Mouse (Mus musculus) hindbrain, postnatal 0 days (tissue): ENCODE data around the gene Aicda. TPM values are rescaled to one million over a fixed set of nuclear protein-coding genes. Genes with fewer than 3 reads are reported as not detected.

ENCODE experiments used
- ATAC-seq: fragments of 200-750 bp; cut with Nextera tagmentation; 2 replicates; pipeline ENCODE4 v1.8.0; 2017; ENCODE audit warnings: mild to moderate bottlenecking, moderate TSS enrichment, moderate library complexity
- DNase-seq: peaks from one replicate; pipeline ENCODE4 v3.0.0-alpha.2; 2015; ENCODE audit warnings: low spot score
- H3K27ac ChIP-seq: fragments of 300-500 bp; sonication (generic); 2 replicates; pipeline ENCODE4 v1.5.1; 2014; ENCODE audit warnings: mild to moderate bottlenecking
- H3K27me3 ChIP-seq: fragments of 300-500 bp; sonication (generic); 2 replicates; pipeline ENCODE4 v1.6.1; 2014; ENCODE audit warnings: low read length, mixed read lengths; ENCODE audit not compliant: insufficient read depth
- H3K36me3 ChIP-seq: fragments of 300-500 bp; sonication (generic); 2 replicates; pipeline ENCODE4 v1.6.1; 2014; ENCODE audit warnings: low read length, mixed read lengths; ENCODE audit not compliant: insufficient read depth
- H3K4me1 ChIP-seq: fragments of 300-500 bp; sonication (generic); 2 replicates; pipeline ENCODE4 v1.6.1; 2014; ENCODE audit warnings: antibody characterized with exemption, low read length, mixed read lengths; ENCODE audit not compliant: insufficient read depth
- H3K4me2 ChIP-seq: fragments of 300-500 bp; sonication (generic); 2 replicates; pipeline ENCODE4 v1.6.1; 2014; ENCODE audit warnings: low read depth, mild to moderate bottlenecking, low read length, moderate library complexity, mixed read lengths
- H3K4me3 ChIP-seq: fragments of 300-500 bp; sonication (generic); 2 replicates; pipeline ENCODE4 v1.5.1; 2014; ENCODE audit warnings: low read length
- H3K9ac ChIP-seq: fragments of 300-500 bp; sonication (generic); replicated peaks from 2 replicates; pipeline ENCODE4 v1.6.1; 2014; ENCODE audit warnings: mild to moderate bottlenecking, low read length, moderate library complexity, mixed read lengths
- H3K9me3 ChIP-seq: fragments of 300-500 bp; sonication (generic); 2 replicates; pipeline ENCODE4 v1.6.1; 2016; ENCODE audit warnings: low read length, mixed read lengths
- CTCF ChIP-seq: IDR thresholded peaks from 2 replicates; pipeline ENCODE4 v1.5.1; 2016; ENCODE audit warnings: antibody characterized with exemption, control low read depth, low read depth
- WGBS: fragments of 180-500 bp; shearing (Covaris S2); extraction: QIAGEN DNeasy Blood & Tissue Kit; methylation state at CpG from one replicate; pipeline ENCODE4 v1.1.7; 2014; 5-methylcytosine and 5-hydroxymethylcytosine counted together
- polyA plus RNA-seq: library from polyadenylated mRNA; unstranded; fragments of >200 nt; fragmentation: Nextera tagmentation; extraction: Ambion mirVana; gene quantifications from 2 replicates; pipeline ENCODE4 v1.2.1, GENCODE M21; 2015
- total RNA-seq: library from RNA; depleted of rRNA; stranded (reverse); fragments of >200 nt; gene quantifications from 2 replicates; pipeline ENCODE4 v1.2.3, GENCODE M21; 2014

Gene Aicda
- total and polyA plus RNA-seq, 2 experiments from 2014 or later, result 0.38 to 1.9 TPM

- H3K27me3 ChIP-seq, result no peaks in the 10 kb centered on the region
- ATAC-seq, result no peak
- no peak overlapping the region for H3K27ac ChIP-seq
- DNase-seq, result no peak
- H3K9me3 ChIP-seq, result no peaks in the 10 kb centered on the region
- 91% methylated on average over 9 of the region's 9 CpGs for WGBS
- H3K36me3 ChIP-seq, result no peaks in the 10 kb centered on the region
- no peak overlapping the region for H3K9ac ChIP-seq
- no peaks in the 10 kb centered on the region for H3K4me1 ChIP-seq
- TF ChIP-seq CTCF, result no peak
- no peak overlapping the region for H3K4me3 ChIP-seq
- no peak overlapping the region for H3K4me2 ChIP-seq
Observed at GRCm38 (mm10) chr6:122599054-122599737, 45.6 kb downstream of the Aicda start.

GRCm38 (mm10) chr6:122600066-122600646, 46.6 kb downstream of the Aicda start:
- Histone ChIP-seq H3K27ac (no peak overlapping the region), H3K4me2 (no peak overlapping the region), H3K9me3 (no peaks in the 10 kb centered on the region), H3K4me1 (no peaks in the 10 kb centered on the region), H3K4me3 (no peak overlapping the region), H3K9ac (no peak overlapping the region), H3K27me3 (no peaks in the 10 kb centered on the region), H3K36me3 (no peaks in the 10 kb centered on the region)
- ATAC-seq (no peak), DNase-seq (no peak)
- 69% methylated on average over 7 of the region's 7 CpGs for WGBS
- TF ChIP-seq CTCF, result no peak

GRCm38 (mm10) chr6:122601031-122601430, 47.4 kb downstream of the Aicda start:
- no peak for TF ChIP-seq CTCF
- H3K36me3 ChIP-seq, result no peaks in the 10 kb centered on the region
- no peak overlapping the region for H3K4me2 ChIP-seq

GRCm38 (mm10) chr6:122601615-122602014, 48.0 kb downstream of the Aicda start:
- Histone ChIP-seq H3K4me3 (peak overlapping the region; percentile 45; the same call in 1 of the 2 replicates), H3K9ac (no peak overlapping the region), H3K4me1 (no peaks in the 10 kb centered on the region), H3K36me3 (no peaks in the 10 kb centered on the region), H3K27me3 (no peaks in the 10 kb centered on the region), H3K27ac (no peak overlapping the region), H3K9me3 (no peaks in the 10 kb centered on the region), H3K4me2 (peak overlapping the region; percentile 71)
- TF ChIP-seq CTCF, result no peak
- no peak for DNase-seq
- no peak for ATAC-seq
- 87% methylated on average over 3 of the region's 3 CpGs for WGBS

More at GRCm38 (mm10) chr6:122601031-122601430, 47.4 kb downstream of the Aicda start:
- no peaks in the 10 kb centered on the region for H3K4me1 ChIP-seq
- no peak for ATAC-seq
- no peak overlapping the region for H3K9ac ChIP-seq
- no peak overlapping the region for H3K27ac ChIP-seq
- H3K9me3 ChIP-seq, result no peaks in the 10 kb centered on the region
- H3K27me3 ChIP-seq, result no peaks in the 10 kb centered on the region
- 91% methylated on average over 4 of the region's 4 CpGs for WGBS
- H3K4me3 ChIP-seq, result no peak overlapping the region
- DNase-seq, result no peak

GRCm38 (mm10) chr6:122602242-122602991, 48.8 kb downstream of the Aicda start, which contains the start of gene Apobec1:
TSS of gene Apobec1 (minus strand) at chr6:122602444.
- ATAC-seq (peak; percentile 74), DNase-seq (peak; percentile 72)
- no peaks in the 10 kb centered on the region for H3K9me3 ChIP-seq
- WGBS, result 8% methylated on average over 22 of the region's 22 CpGs
- peak within 1 kb of the TSS; percentile 45; the same call in 1 of the 2 replicates for H3K9ac ChIP-seq
- peak within 1 kb of the TSS; percentile 32; the same call in 1 of the 2 replicates for H3K27ac ChIP-seq
- no peak for TF ChIP-seq CTCF
- no peaks in the 10 kb centered on the region for H3K36me3 ChIP-seq
- peak within 1 kb of the TSS; percentile 45 for H3K4me3 ChIP-seq
- no peaks in the 10 kb centered on the region for H3K4me1 ChIP-seq
- H3K27me3 ChIP-seq, result no peaks in the 10 kb centered on the region
- peak within 1 kb of the TSS; percentile 71 for H3K4me2 ChIP-seq

GRCm38 (mm10) chr6:122602992-122603322, 49.4 kb downstream of the Aicda start:
- Histone ChIP-seq H3K4me3 (peak overlapping the region; percentile 45; the same call in 1 of the 2 replicates), H3K27me3 (no peaks in the 10 kb centered on the region), H3K27ac (no peak overlapping the region; the same call in 1 of the 2 replicates), H3K4me2 (peak overlapping the region; percentile 71), H3K36me3 (no peaks in the 10 kb centered on the region), H3K4me1 (no peaks in the 10 kb centered on the region), H3K9ac (no peak overlapping the region), H3K9me3 (no peaks in the 10 kb centered on the region)
- TF ChIP-seq CTCF, result no peak
- ATAC-seq (no peak), DNase-seq (no peak)
- 37% methylated on average over 1 of the region's 1 CpGs for WGBS
